Mouse (Mus musculus): ENCODE measurements around the gene Dnajb4.
"Not testable (repeated sequence)": the region's sequence is repeated elsewhere in the genome, so short reads cannot be mapped to it uniquely, and the experiment has no call there.

Dnajb4 gene

GRCm38 (mm10) chr3:152208096-152208885 lies 1.8 kb downstream of the Dnajb4 start:
- no peak for DNase-seq

GRCm38 (mm10) chr3:152207156-152207555 lies 2.9 kb downstream of the Dnajb4 start:
- DNase-seq: no peak

GRCm38 (mm10) chr3:152204577-152204976 lies 5.5 kb downstream of the Dnajb4 start:
- DNase-seq: no peak

GRCm38 (mm10) chr3:152203996-152204395 lies 6.1 kb downstream of the Dnajb4 start:
- no peak for DNase-seq

GRCm38 (mm10) chr3:152203411-152203810 lies 6.7 kb downstream of the Dnajb4 start:
- no peak for DNase-seq

GRCm38 (mm10) chr3:152202942-152203341 lies 7.2 kb downstream of the Dnajb4 start:
- no peak for DNase-seq

GRCm38 (mm10) chr3:152201651-152202050 lies 8.5 kb downstream of the Dnajb4 start:
- DNase-seq: no peak

GRCm38 (mm10) chr3:152201181-152201580 lies 8.9 kb downstream of the Dnajb4 start:
- DNase-seq: no peak

GRCm38 (mm10) chr3:152199125-152199524 lies 11.0 kb downstream of the Dnajb4 start:
- no peak for DNase-seq

- not testable (repeated sequence) for DNase-seq
Measured at GRCm38 (mm10) chr3:152197246-152197645, 12.9 kb downstream of the Dnajb4 start.

- peak; percentile 90 to 91 for DNase-seq
Measured at GRCm38 (mm10) chr3:152193635-152194097, 16.4 kb downstream of the Dnajb4 start.

GRCm38 (mm10) chr3:152193177-152193576 lies 16.9 kb downstream of the Dnajb4 start:
- DNase-seq: no peak

GRCm38 (mm10) chr3:152192238-152192931 lies 17.7 kb downstream of the Dnajb4 start:
- DNase-seq: peak in 1 of 2 experiments; percentile 80

GRCm38 (mm10) chr3:152191791-152192237 lies 18.3 kb downstream of the Dnajb4 start:
- peak; percentile 48 to 52 for DNase-seq

- DNase-seq: no peak
Measured at GRCm38 (mm10) chr3:152190679-152191477, 19.2 kb downstream of the Dnajb4 start.

GRCm38 (mm10) chr3:152189306-152189705 lies 20.8 kb downstream of the Dnajb4 start:
- peak in 1 of 2 experiments; percentile 22 for DNase-seq

GRCm38 (mm10) chr3:152186106-152186505 lies 24.0 kb downstream of the Dnajb4 start:
- no peak for DNase-seq

GRCm38 (mm10) chr3:152183522-152183921 lies 26.6 kb downstream of the Dnajb4 start:
- no peak for DNase-seq

- no peak for DNase-seq
Measured at GRCm38 (mm10) chr3:152180624-152181023, 29.5 kb downstream of the Dnajb4 start.

GRCm38 (mm10) chr3:152179285-152179684 lies 30.8 kb downstream of the Dnajb4 start:
- DNase-seq: no peak

GRCm38 (mm10) chr3:152178816-152179215 lies 31.3 kb downstream of the Dnajb4 start:
- no peak for DNase-seq

GRCm38 (mm10) chr3:152172322-152172935 lies 37.7 kb downstream of the Dnajb4 start:
- DNase-seq: no peak

- DNase-seq: no peak
Measured at GRCm38 (mm10) chr3:152171862-152172261, 38.2 kb downstream of the Dnajb4 start.

All from kidney, adult 8-10 months (tissue).